1 mouse cellular context compared by ENCODE assay signal in genomic region chr11:14958689-14959088, GRCm38 (mm10).
TF ChIP-seq lines count a peak whose summit lies in the region.

No protein-coding gene starts in this region.

TF ChIP-seq in MEL, 35 proteins besides CTCF, POLR2A, EP300 and RAD21 (continued from another document):
- TF ChIP-seq MXI1 (IDR thresholded peaks at IDR 0.05; ENCODE audit: low read depth, low read length): peak; percentile 54; the same call in 1 of the 2 replicates
- TF ChIP-seq MAFK (IDR thresholded peaks at IDR 0.05; ENCODE audit: borderline replicate concordance, low read depth, low read length): no peak
- no peak for TF ChIP-seq BHLHE40 (IDR thresholded peaks at IDR 0.05; ENCODE audit: borderline replicate concordance, low read depth, low read length)
- no peak for TF ChIP-seq NRF1 (IDR thresholded peaks at IDR 0.05; ENCODE audit: insufficient read depth, low read depth, low read length, poor library complexity, severe bottlenecking)
- peak; percentile 92 for TF ChIP-seq TCF12 (IDR thresholded peaks at IDR 0.05; ENCODE audit: low read depth, low read length)
- no peak for TF ChIP-seq POLR2AphosphoS2 (IDR thresholded peaks at IDR 0.05; ENCODE audit: low read length)
- no peak for TF ChIP-seq POLR2AphosphoS5 (IDR thresholded peaks at IDR 0.05; ENCODE audit: borderline replicate concordance, low read depth, low read length)
- TF ChIP-seq ETS1 (IDR thresholded peaks at IDR 0.05; ENCODE audit: low read depth, low read length): peak; percentile 59
